Mouse (Mus musculus) spleen, adult 12 weeks (tissue): ENCODE measurements around the gene Prr9.

Source experiments
- DNase-seq: peaks from one replicate; pipeline ENCODE4 v3.0.0; 2022; ENCODE audit warnings: low spot score

The Prr9 gene

GRCm38 (mm10) chr3:92123847-92124246 lies at the start of gene Prr9:
Gene Prr9, minus strand, starts transcription at chr3:92123947.
- no peak for DNase-seq

GRCm38 (mm10) chr3:92169847-92170246 lies 46.1 kb upstream of the Prr9 start:
- no peak for DNase-seq

GRCm38 (mm10) chr3:92153322-92153721 lies 29.6 kb upstream of the Prr9 start:
- DNase-seq = no peak

GRCm38 (mm10) chr3:92150631-92151277 lies 27.0 kb upstream of the Prr9 start:
- no peak for DNase-seq

- DNase-seq = no peak
Observed at GRCm38 (mm10) chr3:92147913-92148312, 24.2 kb upstream of the Prr9 start.

GRCm38 (mm10) chr3:92147420-92147819 lies 23.7 kb upstream of the Prr9 start:
- DNase-seq = no peak

- no peak for DNase-seq
Observed at GRCm38 (mm10) chr3:92142644-92143043, 18.9 kb upstream of the Prr9 start, which contains the start of gene Lelp1. Gene Lelp1, minus strand, starts transcription at chr3:92142744.

- DNase-seq = no peak
Observed at GRCm38 (mm10) chr3:92120902-92121301, 2.8 kb downstream of the Prr9 start.

GRCm38 (mm10) chr3:92117930-92118329 lies 5.8 kb downstream of the Prr9 start:
- DNase-seq = no peak

GRCm38 (mm10) chr3:92111526-92111925 lies 12.2 kb downstream of the Prr9 start:
- DNase-seq = no peak

GRCm38 (mm10) chr3:92110790-92111189 lies 13.0 kb downstream of the Prr9 start:
- DNase-seq = no peak

- DNase-seq = no peak
Observed at GRCm38 (mm10) chr3:92106582-92106981, 17.2 kb downstream of the Prr9 start.

- DNase-seq = no peak
Observed at GRCm38 (mm10) chr3:92083042-92083441, 40.7 kb downstream of the Prr9 start, which contains the start of gene Lor. Gene Lor, minus strand, starts transcription at chr3:92083142.

- no peak for DNase-seq
Observed at GRCm38 (mm10) chr3:92081285-92081931, 42.3 kb downstream of the Prr9 start.

GRCm38 (mm10) chr3:92080462-92081284 lies 43.1 kb downstream of the Prr9 start:
- DNase-seq = peak; percentile 1
